Mouse (Mus musculus): Measurements from ENCODE around the gene Gm43552. TPM values are rescaled to one million over a fixed set of nuclear protein-coding genes. Genes with fewer than 3 reads are reported as not detected.
A peak's percentile ranks its signal among the peaks of the same experiment; 100 is the strongest.

The Gm43552 gene
- polyA plus RNA-seq, 1 experiment: not detected

- Histone ChIP-seq H3K4me1 (replicated peaks; ENCODE audit: control insufficient read depth, insufficient read depth, low read length) (no peaks in the 10 kb centered on the region), H3K27me3 (ENCODE audit: control insufficient read depth, insufficient read depth, low read length) (no peaks in the 10 kb centered on the region), H3K36me3 (ENCODE audit: control insufficient read depth, insufficient read depth, low read length) (peaks cover 14% of the 10 kb centered on the region), H3K27ac (ENCODE audit: control insufficient read depth, insufficient read depth, low read length) (no peak overlapping the region), H3K4me3 (ENCODE audit: control insufficient read depth, insufficient read depth, low read length) (no peak overlapping the region)
- no peak for TF ChIP-seq POLR2A (IDR thresholded peaks at IDR 0.05; ENCODE audit: control insufficient read depth, extremely low read depth, insufficient read depth, low read length, poor library complexity)
- no peak for TF ChIP-seq CTCF (IDR thresholded peaks at IDR 0.05; ENCODE audit: borderline replicate concordance, control insufficient read depth, extremely low read depth, insufficient read depth, low read length, poor library complexity)
- no peak for DNase-seq
- 96% methylated on average over 4 of the region's 4 CpGs for WGBS
These were observed 43.7 kb downstream of the Gm43552 start for GRCm38 (mm10) chr5:65448941-65449340.

- no peak overlapping the region for H3K4me3 ChIP-seq (ENCODE audit: control insufficient read depth, insufficient read depth, low read length)
- H3K4me1 ChIP-seq (replicated peaks; ENCODE audit: control insufficient read depth, insufficient read depth, low read length): no peaks in the 10 kb centered on the region
- 84% methylated on average over 2 of the region's 2 CpGs for WGBS
- peaks cover 14% of the 10 kb centered on the region for H3K36me3 ChIP-seq (ENCODE audit: control insufficient read depth, insufficient read depth, low read length)
- no peak for TF ChIP-seq CTCF (IDR thresholded peaks at IDR 0.05; ENCODE audit: borderline replicate concordance, control insufficient read depth, extremely low read depth, insufficient read depth, low read length, poor library complexity)
- no peak overlapping the region for H3K27ac ChIP-seq (ENCODE audit: control insufficient read depth, insufficient read depth, low read length)
- DNase-seq: no peak
- no peaks in the 10 kb centered on the region for H3K27me3 ChIP-seq (ENCODE audit: control insufficient read depth, insufficient read depth, low read length)
These were observed 44.8 kb downstream of the Gm43552 start for GRCm38 (mm10) chr5:65447826-65448225.

- Histone ChIP-seq H3K4me3 (ENCODE audit: control insufficient read depth, insufficient read depth, low read length) (no peak overlapping the region), H3K36me3 (ENCODE audit: control insufficient read depth, insufficient read depth, low read length) (peaks cover 14% of the 10 kb centered on the region), H3K27me3 (ENCODE audit: control insufficient read depth, insufficient read depth, low read length) (no peaks in the 10 kb centered on the region), H3K4me1 (replicated peaks; ENCODE audit: control insufficient read depth, insufficient read depth, low read length) (no peaks in the 10 kb centered on the region), H3K27ac (ENCODE audit: control insufficient read depth, insufficient read depth, low read length) (no peak overlapping the region)
- 95% methylated on average over 2 of the region's 2 CpGs for WGBS
- TF ChIP-seq POLR2A (IDR thresholded peaks at IDR 0.05; ENCODE audit: control insufficient read depth, extremely low read depth, insufficient read depth, low read length, poor library complexity) (no peak), CTCF (IDR thresholded peaks at IDR 0.05; ENCODE audit: borderline replicate concordance, control insufficient read depth, extremely low read depth, insufficient read depth, low read length, poor library complexity) (no peak)
- no peak for DNase-seq
These were observed 45.9 kb downstream of the Gm43552 start for GRCm38 (mm10) chr5:65446756-65447155.

DNA sequence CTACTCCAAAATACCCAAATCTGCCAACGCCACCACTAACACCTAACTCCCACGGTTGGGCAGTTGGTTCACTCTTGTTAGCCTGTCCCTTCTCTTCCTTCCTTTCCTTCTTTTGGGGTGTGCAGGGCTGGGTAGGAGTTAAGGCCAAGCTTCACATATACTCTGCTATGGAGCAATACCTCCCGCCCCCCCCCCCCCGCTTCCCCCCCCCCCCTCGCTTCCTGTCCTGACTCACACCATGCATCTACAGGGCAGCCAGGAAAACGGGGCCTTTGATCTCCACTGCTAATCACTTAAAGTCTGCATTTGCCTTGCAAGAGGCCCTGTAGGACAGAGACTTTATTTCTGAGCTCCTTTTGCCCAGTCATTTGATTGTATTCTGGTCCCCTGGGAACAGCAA, 47.7 kb downstream of the Gm43552 start:
- H3K4me1 ChIP-seq (replicated peaks; ENCODE audit: control insufficient read depth, insufficient read depth, low read length): no peaks in the 10 kb centered on the region
- no peak overlapping the region for H3K4me3 ChIP-seq (ENCODE audit: control insufficient read depth, insufficient read depth, low read length)
- peaks cover 14% of the 10 kb centered on the region for H3K36me3 ChIP-seq (ENCODE audit: control insufficient read depth, insufficient read depth, low read length)
- H3K27ac ChIP-seq (ENCODE audit: control insufficient read depth, insufficient read depth, low read length): no peak overlapping the region
- WGBS: 70% methylated on average over 3 of the region's 6 CpGs
- H3K27me3 ChIP-seq (ENCODE audit: control insufficient read depth, insufficient read depth, low read length): no peaks in the 10 kb centered on the region
- TF ChIP-seq CTCF (IDR thresholded peaks at IDR 0.05; ENCODE audit: borderline replicate concordance, control insufficient read depth, extremely low read depth, insufficient read depth, low read length, poor library complexity) (no peak), POLR2A (IDR thresholded peaks at IDR 0.05; ENCODE audit: control insufficient read depth, extremely low read depth, insufficient read depth, low read length, poor library complexity) (no peak)
- DNase-seq: no peak

DNA sequence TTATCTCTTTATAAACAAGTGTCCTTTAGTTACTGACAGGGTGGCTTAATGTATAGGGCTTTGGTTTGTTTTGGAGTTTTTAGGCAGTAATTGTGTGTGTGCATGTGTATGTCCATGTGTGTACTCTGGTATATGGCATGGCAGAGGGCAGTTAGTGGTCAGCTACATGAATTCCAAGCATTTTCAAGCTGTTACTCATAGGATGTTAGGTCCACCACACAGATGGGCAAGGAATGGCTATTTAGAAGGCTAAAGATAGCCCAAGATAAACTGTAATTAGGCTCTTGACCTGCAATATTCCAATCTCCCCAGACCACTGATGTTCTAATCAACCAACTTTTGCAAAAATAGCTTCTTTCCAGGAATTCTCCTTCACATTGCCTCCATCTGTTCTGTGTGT, 54.6 kb downstream of the Gm43552 start:
- H3K27me3 ChIP-seq (ENCODE audit: control insufficient read depth, insufficient read depth, low read length): no peaks in the 10 kb centered on the region
- H3K4me1 ChIP-seq (replicated peaks; ENCODE audit: control insufficient read depth, insufficient read depth, low read length): peaks cover 8% of the 10 kb centered on the region
- no peak overlapping the region for H3K27ac ChIP-seq (ENCODE audit: control insufficient read depth, insufficient read depth, low read length)
- H3K36me3 ChIP-seq (ENCODE audit: control insufficient read depth, insufficient read depth, low read length): no peaks in the 10 kb centered on the region
- no peak for DNase-seq
- TF ChIP-seq POLR2A (IDR thresholded peaks at IDR 0.05; ENCODE audit: control insufficient read depth, extremely low read depth, insufficient read depth, low read length, poor library complexity) (no peak), CTCF (IDR thresholded peaks at IDR 0.05; ENCODE audit: borderline replicate concordance, control insufficient read depth, extremely low read depth, insufficient read depth, low read length, poor library complexity) (no peak)
- no peak overlapping the region for H3K4me3 ChIP-seq (ENCODE audit: control insufficient read depth, insufficient read depth, low read length)

GRCm38 (mm10) chr5:65435806-65436561, 56.6 kb downstream of the Gm43552 start, which contains the start of gene Ugdh:
Ugdh (minus strand) TSS chr5:65435949.
- H3K4me1 ChIP-seq (replicated peaks; ENCODE audit: control insufficient read depth, insufficient read depth, low read length): peaks cover 8% of the 10 kb centered on the region
- H3K4me3 ChIP-seq (ENCODE audit: control insufficient read depth, insufficient read depth, low read length): peak within 1 kb of the TSS; percentile 83
- no peaks in the 10 kb centered on the region for H3K27me3 ChIP-seq (ENCODE audit: control insufficient read depth, insufficient read depth, low read length)
- TF ChIP-seq POLR2A (IDR thresholded peaks at IDR 0.05; ENCODE audit: control insufficient read depth, extremely low read depth, insufficient read depth, low read length, poor library complexity) (peak; percentile 96), CTCF (IDR thresholded peaks at IDR 0.05; ENCODE audit: borderline replicate concordance, control insufficient read depth, extremely low read depth, insufficient read depth, low read length, poor library complexity) (peak; percentile 40; the same call in 1 of the 2 replicates)
- peak; percentile 96 for DNase-seq
- WGBS: 1% methylated on average over 51 of the region's 51 CpGs
- no peak within 1 kb of the TSS for H3K27ac ChIP-seq (ENCODE audit: control insufficient read depth, insufficient read depth, low read length)
- no peaks in the 10 kb centered on the region for H3K36me3 ChIP-seq (ENCODE audit: control insufficient read depth, insufficient read depth, low read length)
